Mouse (Mus musculus) kidney, adult 2 months (tissue): Measurements from ENCODE around the gene Scaf11.
"Not testable (repeated sequence)": the region's sequence is repeated elsewhere in the genome, so short reads cannot be mapped to it uniquely, and the experiment has no call there.

Experiments used
- CTCF ChIP-seq: fragments of 200-500 bp; conservative IDR thresholded peaks from 2 replicates; pipeline ENCODE4 v1.5.1; 2011; ENCODE audit warnings: low read depth, mild to moderate bottlenecking, control low read depth, low read length, moderate library complexity, mixed read lengths; ENCODE audit not compliant: insufficient read depth, insufficient read length
- POLR2A ChIP-seq: fragments of 200-500 bp; IDR thresholded peaks from one replicate; pipeline ENCODE4 v1.6.1; 2011; ENCODE audit warnings: low read depth, low read length, control low read depth

GRCm38 (mm10) chr15:96492919-96493318 is 32.3 kb upstream of the Scaf11 start:
- not testable (repeated sequence) for TF ChIP-seq POLR2A, CTCF
